Mouse (Mus musculus): ENCODE results near the gene Tmem147. TPM values are rescaled to one million over a fixed set of nuclear protein-coding genes. Genes with fewer than 3 reads are reported as not detected.
"Not testable (repeated sequence)": the region's sequence is repeated elsewhere in the genome, so short reads cannot be mapped to it uniquely, and the experiment has no call there.

Tmem147 gene
- polyA plus RNA-seq, 1 experiment from 2014 or later = 133 TPM

DNA sequence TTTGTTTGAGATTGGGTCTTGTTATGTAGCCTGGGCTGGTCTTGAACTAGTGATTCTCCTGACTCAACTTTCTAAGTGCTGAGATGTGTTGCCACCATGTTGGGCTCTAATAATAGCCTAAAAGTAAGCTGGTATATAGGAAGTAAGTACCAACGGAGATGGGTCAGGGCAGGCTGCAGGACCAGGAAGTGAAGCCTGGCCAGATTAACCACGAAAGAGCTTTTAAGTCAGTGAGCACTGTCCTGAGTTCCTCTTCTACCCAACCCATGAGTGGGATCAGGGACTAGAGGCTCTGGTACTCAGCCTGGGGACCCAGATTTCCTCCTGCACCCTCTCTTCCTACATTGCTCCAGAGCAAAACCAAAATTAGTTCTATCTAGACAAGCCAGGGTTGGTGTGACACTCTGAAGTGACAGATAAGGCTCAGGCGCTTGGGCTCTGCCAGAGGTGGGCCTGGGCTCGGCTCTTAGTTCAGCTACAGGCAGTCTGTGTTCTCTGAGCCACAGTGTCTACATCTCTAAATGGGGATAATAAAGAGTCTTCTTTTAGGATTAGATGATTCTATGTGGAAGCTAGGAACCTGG, 32.5 kb upstream of the Tmem147 start:
- no peak for ATAC-seq (replicated peaks; ENCODE audit: low FRiP score)
- no peaks in the 10 kb centered on the region for H3K4me1 ChIP-seq (replicated peaks; ENCODE audit: control insufficient read depth, insufficient read depth, low read length)
- 81% methylated on average over 4 of the region's 4 CpGs for WGBS

DNA sequence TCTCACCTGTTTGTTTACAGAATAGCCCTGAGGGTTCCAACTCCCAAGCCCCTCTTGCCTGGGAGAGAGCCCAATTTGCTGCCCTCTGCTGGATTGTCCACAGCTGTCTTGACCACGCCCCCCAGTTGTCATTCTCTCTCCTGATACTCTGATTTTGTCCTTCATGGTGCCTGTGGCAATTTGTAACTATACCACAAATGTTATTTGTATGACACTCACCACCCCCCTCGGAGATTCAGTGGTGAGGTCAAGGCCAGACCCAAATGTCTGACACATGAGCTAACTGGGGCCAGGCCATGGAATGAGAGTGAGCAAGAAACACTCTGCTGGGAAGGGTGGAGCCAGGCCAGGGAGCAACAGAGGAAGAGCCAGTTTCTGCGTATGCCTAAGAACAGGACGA, 29.5 kb upstream of the Tmem147 start:
- Histone ChIP-seq H3K36me3 (ENCODE audit: control insufficient read depth, insufficient read depth, low read length) (peaks cover 3% of the 10 kb centered on the region; the same call in 1 of the 2 replicates), H3K27me3 (ENCODE audit: control insufficient read depth, insufficient read depth, low read length) (no peaks in the 10 kb centered on the region), H3K4me2 (ENCODE audit: low read depth, low read length, severe bottlenecking) (no peak overlapping the region), H3K4me3 (ENCODE audit: low read depth, low read length) (no peak overlapping the region), H3K27ac (ENCODE audit: low read depth, low read length) (no peak overlapping the region), H3K9ac (ENCODE audit: low read length) (no peak overlapping the region), H3K9me3 (ENCODE audit: control insufficient read depth, low read length) (no peaks in the 10 kb centered on the region; the same call in 1 of the 2 replicates), H3K4me1 (replicated peaks; ENCODE audit: control insufficient read depth, insufficient read depth, low read length) (no peaks in the 10 kb centered on the region)
- DNase-seq (ENCODE audit: low spot score) (peak; percentile 62), ATAC-seq (replicated peaks; ENCODE audit: low FRiP score) (no peak)
- 40% methylated on average over 4 of the region's 4 CpGs for WGBS

More for the DNA sequence above, 32.5 kb upstream of the Tmem147 start:
- no peak overlapping the region for H3K4me2 ChIP-seq (ENCODE audit: low read depth, low read length, severe bottlenecking)
- no peaks in the 10 kb centered on the region for H3K27me3 ChIP-seq (ENCODE audit: control insufficient read depth, insufficient read depth, low read length)
- H3K36me3 ChIP-seq (ENCODE audit: control insufficient read depth, insufficient read depth, low read length) = no peaks in the 10 kb centered on the region
- H3K9ac ChIP-seq (ENCODE audit: low read length) = no peak overlapping the region
- H3K9me3 ChIP-seq (ENCODE audit: control insufficient read depth, low read length) = no peaks in the 10 kb centered on the region
- no peak overlapping the region for H3K27ac ChIP-seq (ENCODE audit: low read depth, low read length)
- no peak overlapping the region for H3K4me3 ChIP-seq (ENCODE audit: low read depth, low read length)
- DNase-seq (ENCODE audit: low spot score) = no peak

GRCm38 (mm10) chr7:30757001-30757400, 27.7 kb upstream of the Tmem147 start:
- no peak overlapping the region for H3K9ac ChIP-seq (ENCODE audit: low read length)
- H3K9me3 ChIP-seq (ENCODE audit: control insufficient read depth, low read length) = no peaks in the 10 kb centered on the region; the same call in 1 of the 2 replicates
- 82% methylated on average over 3 of the region's 3 CpGs for WGBS
- no peaks in the 10 kb centered on the region for H3K27me3 ChIP-seq (ENCODE audit: control insufficient read depth, insufficient read depth, low read length)
- ATAC-seq (replicated peaks; ENCODE audit: low FRiP score) = no peak
- no peaks in the 10 kb centered on the region for H3K4me1 ChIP-seq (replicated peaks; ENCODE audit: control insufficient read depth, insufficient read depth, low read length)
- no peak overlapping the region for H3K4me3 ChIP-seq (ENCODE audit: low read depth, low read length)
- no peak for DNase-seq (ENCODE audit: low spot score)
- no peak overlapping the region for H3K27ac ChIP-seq (ENCODE audit: low read depth, low read length)
- no peak overlapping the region for H3K4me2 ChIP-seq (ENCODE audit: low read depth, low read length, severe bottlenecking)
- peaks cover 3% of the 10 kb centered on the region; the same call in 1 of the 2 replicates for H3K36me3 ChIP-seq (ENCODE audit: control insufficient read depth, insufficient read depth, low read length)

DNA sequence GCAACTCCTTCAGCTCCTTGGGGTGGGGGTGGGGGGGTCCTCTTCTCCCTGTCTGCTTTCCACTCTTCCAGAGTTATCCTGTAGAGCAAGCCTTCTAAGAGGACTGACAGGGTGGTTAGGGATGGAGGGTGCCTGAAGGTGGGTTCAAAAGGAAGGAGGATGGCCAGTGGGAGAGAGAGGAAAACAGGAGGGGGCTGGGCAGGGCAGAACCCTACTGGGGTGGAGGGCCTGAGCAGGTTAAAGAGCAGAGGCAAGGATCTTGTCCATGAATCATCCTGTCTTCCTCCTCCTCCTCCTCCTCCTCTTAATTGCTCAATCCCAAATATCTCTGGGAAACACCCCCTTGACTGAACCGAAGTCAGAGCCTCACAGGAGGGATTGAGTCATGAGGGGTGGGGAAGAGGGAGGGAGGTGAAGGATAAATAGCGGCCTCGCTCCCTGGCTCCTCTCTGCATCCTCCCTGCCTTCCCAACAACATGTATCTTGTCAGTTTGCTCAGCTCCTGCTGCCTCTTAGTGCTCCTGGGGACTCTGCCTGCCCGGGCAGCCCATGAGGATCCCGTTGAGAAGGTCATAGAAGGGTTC, 21.8 kb upstream of the Tmem147 start, which contains the start of gene Sbsn:
Gene Sbsn, plus strand, starts transcription at position 386 of the 584 bp plus-strand sequence.
- Histone ChIP-seq H3K9me3 (ENCODE audit: control insufficient read depth, low read length) (no peaks in the 10 kb centered on the region; the same call in 1 of the 2 replicates), H3K4me2 (ENCODE audit: low read depth, low read length, severe bottlenecking) (no peak within 1 kb of the TSS), H3K9ac (ENCODE audit: low read length) (no peak within 1 kb of the TSS), H3K27ac (ENCODE audit: low read depth, low read length) (no peak within 1 kb of the TSS), H3K4me3 (ENCODE audit: low read depth, low read length) (no peak within 1 kb of the TSS), H3K4me1 (replicated peaks; ENCODE audit: control insufficient read depth, insufficient read depth, low read length) (no peaks in the 10 kb centered on the region), H3K27me3 (ENCODE audit: control insufficient read depth, insufficient read depth, low read length) (no peaks in the 10 kb centered on the region), H3K36me3 (ENCODE audit: control insufficient read depth, insufficient read depth, low read length) (peaks cover 3% of the 10 kb centered on the region; the same call in 1 of the 2 replicates)
- ATAC-seq (replicated peaks; ENCODE audit: low FRiP score) (no peak), DNase-seq (ENCODE audit: low spot score) (no peak)
- WGBS = 81% methylated on average over 5 of the region's 5 CpGs

DNA sequence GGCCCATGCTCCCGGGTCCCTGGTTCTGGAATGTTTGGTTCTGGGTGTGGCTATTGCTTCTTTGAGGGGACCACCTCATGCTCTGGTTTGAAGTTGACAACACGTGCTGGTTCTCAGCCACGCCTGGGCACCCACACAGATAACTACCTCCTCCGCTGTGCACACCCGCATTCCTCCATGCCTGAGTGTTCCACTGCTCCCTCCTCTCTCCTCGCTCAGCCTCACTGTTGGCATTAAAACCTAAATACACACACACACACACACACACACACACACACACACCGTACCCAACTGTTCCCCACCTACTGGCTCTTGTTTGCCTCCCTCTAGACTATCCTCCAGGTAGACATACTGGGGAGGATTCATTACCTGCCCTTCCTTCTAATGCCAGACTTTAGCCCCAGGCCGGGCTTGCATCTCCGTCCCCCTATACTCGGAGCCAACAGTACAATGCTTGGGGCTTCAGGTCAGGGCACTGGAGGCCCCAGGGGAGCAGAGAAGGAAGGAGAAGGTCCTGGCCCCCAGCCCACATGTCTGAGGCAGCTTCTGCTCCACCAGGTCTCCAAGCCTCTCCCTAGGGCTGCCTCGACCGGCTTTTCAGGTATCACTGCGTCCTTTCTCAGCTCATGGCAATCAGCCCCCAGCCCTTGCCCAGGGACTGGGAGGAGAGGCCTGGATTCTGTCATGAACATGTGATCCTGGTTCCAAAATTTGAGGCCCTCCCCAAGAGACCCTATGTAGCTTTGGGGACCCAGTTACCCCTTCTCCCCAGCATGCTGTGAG, 20.7 kb upstream of the Tmem147 start:
- WGBS = 89% methylated on average over 13 of the region's 13 CpGs
- H3K9me3 ChIP-seq (ENCODE audit: control insufficient read depth, low read length) = no peaks in the 10 kb centered on the region; the same call in 1 of the 2 replicates
- no peak overlapping the region for H3K4me3 ChIP-seq (ENCODE audit: low read depth, low read length)
- peaks cover 1% of the 10 kb centered on the region; the same call in 1 of the 2 replicates for H3K36me3 ChIP-seq (ENCODE audit: control insufficient read depth, insufficient read depth, low read length)
- H3K27me3 ChIP-seq (ENCODE audit: control insufficient read depth, insufficient read depth, low read length) = no peaks in the 10 kb centered on the region
- DNase-seq (ENCODE audit: low spot score) = no peak
- ATAC-seq (replicated peaks; ENCODE audit: low FRiP score) = no peak
- H3K9ac ChIP-seq (ENCODE audit: low read length) = no peak overlapping the region
- no peaks in the 10 kb centered on the region for H3K4me1 ChIP-seq (replicated peaks; ENCODE audit: control insufficient read depth, insufficient read depth, low read length)
- H3K4me2 ChIP-seq (ENCODE audit: low read depth, low read length, severe bottlenecking) = no peak overlapping the region
- no peak overlapping the region for H3K27ac ChIP-seq (ENCODE audit: low read depth, low read length)

- Histone ChIP-seq H3K27ac (ENCODE audit: low read depth, low read length) (no peak overlapping the region), H3K9me3 (ENCODE audit: control insufficient read depth, low read length) (no peaks in the 10 kb centered on the region), H3K4me2 (ENCODE audit: low read depth, low read length, severe bottlenecking) (no peak overlapping the region), H3K27me3 (ENCODE audit: control insufficient read depth, insufficient read depth, low read length) (no peaks in the 10 kb centered on the region), H3K9ac (ENCODE audit: low read length) (no peak overlapping the region), H3K4me3 (ENCODE audit: low read depth, low read length) (no peak overlapping the region), H3K36me3 (ENCODE audit: control insufficient read depth, insufficient read depth, low read length) (no peaks in the 10 kb centered on the region), H3K4me1 (replicated peaks; ENCODE audit: control insufficient read depth, insufficient read depth, low read length) (no peaks in the 10 kb centered on the region)
- ATAC-seq (replicated peaks; ENCODE audit: low FRiP score) (no peak), DNase-seq (ENCODE audit: low spot score) (no peak)
- 82% methylated on average over 7 of the region's 7 CpGs for WGBS
These were observed 18.3 kb upstream of the Tmem147 start for GRCm38 (mm10) chr7:30747525-30748204.

DNA sequence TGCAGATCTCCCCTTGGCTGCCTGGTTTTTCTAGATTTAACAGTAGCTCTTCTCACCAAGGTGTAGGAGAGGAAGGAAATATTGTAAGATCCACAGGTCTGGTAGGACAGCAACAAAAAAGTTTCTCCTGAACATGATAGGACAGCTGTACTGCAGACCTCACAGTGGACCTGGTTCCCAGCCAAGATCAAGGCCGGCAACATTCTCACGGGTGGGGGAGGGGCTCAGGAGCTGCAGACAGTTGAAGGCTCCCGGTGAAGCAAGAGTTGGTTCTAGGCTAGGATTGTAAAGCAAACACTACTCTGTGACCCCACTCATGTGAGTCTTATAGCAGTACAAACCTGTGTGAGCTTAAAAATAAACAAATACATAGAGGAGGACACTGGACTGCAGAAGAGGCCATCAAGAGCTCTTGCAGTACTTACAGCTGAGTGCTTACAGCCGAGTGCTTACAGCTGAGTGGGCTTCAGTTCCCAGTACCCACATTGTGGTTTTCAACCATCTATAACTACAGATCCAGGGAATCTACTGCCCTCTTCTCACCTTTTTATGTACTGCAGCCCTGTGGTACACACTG, 14.8 kb upstream of the Tmem147 start:
- no peak for DNase-seq (ENCODE audit: low spot score)
- Histone ChIP-seq H3K9ac (ENCODE audit: low read length) (no peak overlapping the region), H3K27ac (ENCODE audit: low read depth, low read length) (no peak overlapping the region), H3K27me3 (ENCODE audit: control insufficient read depth, insufficient read depth, low read length) (no peaks in the 10 kb centered on the region), H3K4me3 (ENCODE audit: low read depth, low read length) (no peak overlapping the region), H3K4me1 (replicated peaks; ENCODE audit: control insufficient read depth, insufficient read depth, low read length) (no peaks in the 10 kb centered on the region), H3K9me3 (ENCODE audit: control insufficient read depth, low read length) (no peaks in the 10 kb centered on the region), H3K36me3 (ENCODE audit: control insufficient read depth, insufficient read depth, low read length) (no peaks in the 10 kb centered on the region), H3K4me2 (ENCODE audit: low read depth, low read length, severe bottlenecking) (no peak overlapping the region)
- 68% methylated on average over 4 of the region's 4 CpGs for WGBS
- no peak for ATAC-seq (replicated peaks; ENCODE audit: low FRiP score)

GRCm38 (mm10) chr7:30743617-30744016, 14.3 kb upstream of the Tmem147 start, which contains the start of gene Gapdhs:
Gene Gapdhs (minus strand): TSS chr7:30743681.
- H3K27me3 ChIP-seq (ENCODE audit: control insufficient read depth, insufficient read depth, low read length); DNase-seq (ENCODE audit: low spot score); H3K36me3 ChIP-seq (ENCODE audit: control insufficient read depth, insufficient read depth, low read length); H3K9ac ChIP-seq (ENCODE audit: low read length); H3K27ac ChIP-seq (ENCODE audit: low read depth, low read length); H3K4me3 ChIP-seq (ENCODE audit: low read depth, low read length); H3K4me1 ChIP-seq (replicated peaks; ENCODE audit: control insufficient read depth, insufficient read depth, low read length); ATAC-seq (replicated peaks; ENCODE audit: low FRiP score); H3K4me2 ChIP-seq (ENCODE audit: low read depth, low read length, severe bottlenecking); H3K9me3 ChIP-seq (ENCODE audit: control insufficient read depth, low read length): not testable (repeated sequence)
- WGBS = 100% methylated on average over 1 of the region's 4 CpGs

All from forebrain, embryonic 11.5 days (tissue).